Mouse (Mus musculus): ENCODE results near the gene Vsig8.

GRCm38 (mm10) chr1:172551009-172551408 lies 4.7 kb upstream of the Vsig8 start:
- TF ChIP-seq GATA1 (IDR thresholded peaks at IDR 0.05; ENCODE audit: low read length): no peak
- no peak for TF ChIP-seq TAL1 (IDR thresholded peaks at IDR 0.05; ENCODE audit: low read length)

Data from erythroblast, embryonic 14.5 days (primary cell).